Mouse (Mus musculus) MN1 (cell line): ENCODE measurements at regions not wholly inside any gene's neighbourhood (a gene's known extent, or its start where the extent isn't known, plus 50 kb on each side); places are given as distances from the start of the nearest gene placed in this dataset.

ENCODE experiments used
- DNase-seq: peaks from one replicate; pipeline ENCODE4 v3.0.0-alpha.2; 2016; ENCODE audit warnings: low spot score

- no peak for DNase-seq
Measured at GRCm38 (mm10) chr4:124241600-124241999, 323.8 kb upstream of the 4930535I16Rik start.

DNA sequence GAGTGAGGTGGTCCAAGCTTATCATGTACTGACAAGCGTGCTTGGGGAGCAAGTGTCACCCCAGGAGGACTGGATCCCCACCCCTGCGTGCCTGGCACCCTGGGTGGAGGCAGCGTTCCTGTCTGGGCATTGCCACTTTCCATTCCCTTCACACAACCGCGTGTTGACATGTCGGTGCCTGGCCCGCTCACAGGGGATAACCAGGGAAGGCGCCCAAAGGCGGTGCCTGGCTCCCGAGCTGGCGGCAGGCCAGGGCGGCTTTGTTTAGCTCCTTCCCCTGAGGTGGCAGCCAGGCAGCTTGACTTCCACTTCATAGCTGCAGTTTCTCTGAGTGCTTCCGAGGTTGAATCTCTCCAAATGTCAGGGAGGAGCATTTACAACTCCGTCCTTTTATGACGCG is 318.7 kb upstream of the 4930535I16Rik start:
- no peak for DNase-seq

- DNase-seq: no peak
Measured at GRCm38 (mm10) chr4:124228537-124228936, 310.7 kb upstream of the 4930535I16Rik start.

- no peak for DNase-seq
Measured at GRCm38 (mm10) chr4:124223646-124224500, 306.1 kb upstream of the 4930535I16Rik start.

DNA sequence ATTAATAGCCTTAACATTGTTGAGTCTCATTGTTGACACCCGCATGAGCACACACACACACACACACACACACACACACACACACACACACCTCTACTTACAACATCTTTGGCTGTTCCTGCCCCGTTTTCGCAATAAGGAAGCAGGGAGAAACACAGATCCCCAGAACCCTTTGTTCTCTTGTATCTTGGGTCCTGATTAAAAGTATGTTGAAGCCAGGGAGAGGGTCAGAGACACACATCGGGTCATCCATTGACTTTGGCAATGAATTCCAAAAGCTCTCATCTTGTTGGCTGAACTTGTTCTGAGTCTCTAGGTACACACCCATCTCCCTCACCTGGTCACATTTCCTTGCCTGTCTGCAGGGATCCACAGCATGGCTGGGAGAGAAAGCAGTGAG is 303.9 kb upstream of the 4930535I16Rik start:
- DNase-seq: no peak

DNA sequence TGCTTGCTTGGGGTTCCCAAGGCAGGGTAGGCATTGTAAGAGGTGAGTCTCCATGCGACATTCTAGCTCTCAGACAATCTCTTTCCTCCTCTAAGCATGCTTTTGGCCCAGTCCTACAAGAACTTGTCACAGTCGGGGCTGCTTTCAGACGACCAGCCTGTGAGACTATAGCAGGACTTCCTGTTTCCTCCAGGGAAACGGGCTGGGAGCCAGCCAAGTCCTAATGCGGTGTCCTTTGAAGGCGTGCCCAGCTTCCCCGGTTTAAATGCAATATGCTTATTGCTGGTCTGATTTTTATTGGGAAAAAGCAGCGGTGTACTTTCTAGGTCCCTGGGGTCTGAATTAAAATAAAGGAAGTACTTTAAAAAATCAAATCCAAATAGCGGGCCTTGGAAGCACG is 299.4 kb upstream of the 4930535I16Rik start:
- no peak for DNase-seq

GRCm38 (mm10) chr4:124216351-124216750 is 298.5 kb upstream of the 4930535I16Rik start:
- DNase-seq: no peak

- DNase-seq: no peak
Measured at GRCm38 (mm10) chr4:124215077-124215476, 297.3 kb upstream of the 4930535I16Rik start.

- no peak for DNase-seq
Measured at GRCm38 (mm10) chr4:124210103-124210502, 292.3 kb upstream of the 4930535I16Rik start.

GRCm38 (mm10) chr4:124206480-124206879 is 288.7 kb upstream of the 4930535I16Rik start:
- no peak for DNase-seq

DNA sequence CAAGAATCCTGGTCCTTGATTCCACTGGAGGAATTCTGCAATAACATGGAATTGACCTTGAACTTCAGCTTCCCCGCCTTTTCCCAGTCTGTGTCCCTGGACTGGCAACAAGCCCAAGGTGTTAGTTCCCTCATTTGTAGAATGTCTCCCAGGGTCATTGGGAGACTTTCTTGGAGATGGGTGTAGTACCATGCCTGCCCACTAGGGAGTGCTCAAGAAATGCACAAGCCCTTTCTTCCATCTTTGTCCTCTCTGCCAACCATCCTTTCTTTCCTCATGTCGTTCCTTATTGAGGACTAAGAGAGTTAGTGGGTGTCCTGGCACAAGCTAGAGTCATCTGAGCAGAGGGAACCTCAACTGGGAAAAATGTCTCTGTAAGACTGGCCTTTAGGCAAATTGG is 285.9 kb upstream of the 4930535I16Rik start:
- DNase-seq: no peak

- DNase-seq: no peak
Measured at GRCm38 (mm10) chr4:124199884-124200844, 282.3 kb upstream of the 4930535I16Rik start.

DNA sequence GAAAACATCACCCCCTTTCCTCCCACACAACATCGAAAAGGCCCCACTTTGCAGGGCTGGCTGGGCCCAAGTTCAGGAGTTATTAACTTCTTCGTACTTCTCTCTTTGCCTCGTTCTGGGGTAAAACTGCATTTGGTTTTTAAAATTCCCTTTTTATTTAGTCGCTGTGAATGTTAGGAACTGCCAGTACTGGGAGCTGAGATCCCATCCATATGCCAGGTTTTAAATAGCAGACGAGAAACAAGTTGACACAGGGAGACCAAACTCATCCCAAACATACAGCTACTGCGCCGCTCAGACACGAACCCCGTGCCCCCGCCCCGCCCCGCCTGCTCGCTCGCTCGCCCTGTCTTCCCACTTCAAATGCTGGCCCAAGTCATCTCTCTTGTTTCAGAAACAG is 281.0 kb upstream of the 4930535I16Rik start:
- no peak for DNase-seq

- DNase-seq: no peak
Measured at GRCm38 (mm10) chr4:124196711-124197110, 278.9 kb upstream of the 4930535I16Rik start.

DNA sequence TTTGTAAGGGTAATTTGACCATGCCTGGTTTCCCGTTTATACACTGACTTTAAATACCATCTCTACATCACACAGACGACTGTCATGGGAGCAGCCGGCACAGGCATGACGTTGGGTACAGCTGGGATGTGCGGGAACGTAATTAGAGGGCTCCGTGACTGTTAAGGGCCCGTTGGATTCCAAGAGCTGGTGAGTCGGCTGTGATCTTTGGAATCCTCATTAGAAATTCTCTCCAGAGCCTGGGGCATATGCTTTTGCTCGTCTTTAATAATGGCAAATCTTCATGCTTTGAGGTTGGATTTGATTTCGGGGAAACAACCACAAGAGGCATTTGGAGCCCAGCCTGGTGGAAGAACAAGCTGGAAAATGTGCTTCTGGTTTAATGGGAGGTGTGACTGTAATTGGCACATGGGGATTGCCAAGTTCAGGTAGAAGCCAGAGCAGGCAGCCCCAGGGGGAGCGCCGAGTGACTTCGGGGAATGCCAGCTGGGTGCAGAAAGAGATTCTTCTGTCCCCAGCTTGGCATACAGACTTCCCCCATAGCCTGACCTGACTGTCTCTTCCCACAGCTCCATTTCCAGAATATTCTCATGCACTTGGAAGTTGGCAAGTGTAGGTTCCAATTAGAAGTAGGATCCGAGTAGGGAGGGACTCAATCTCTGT is 275.4 kb upstream of the 4930535I16Rik start:
- DNase-seq: no peak

DNA sequence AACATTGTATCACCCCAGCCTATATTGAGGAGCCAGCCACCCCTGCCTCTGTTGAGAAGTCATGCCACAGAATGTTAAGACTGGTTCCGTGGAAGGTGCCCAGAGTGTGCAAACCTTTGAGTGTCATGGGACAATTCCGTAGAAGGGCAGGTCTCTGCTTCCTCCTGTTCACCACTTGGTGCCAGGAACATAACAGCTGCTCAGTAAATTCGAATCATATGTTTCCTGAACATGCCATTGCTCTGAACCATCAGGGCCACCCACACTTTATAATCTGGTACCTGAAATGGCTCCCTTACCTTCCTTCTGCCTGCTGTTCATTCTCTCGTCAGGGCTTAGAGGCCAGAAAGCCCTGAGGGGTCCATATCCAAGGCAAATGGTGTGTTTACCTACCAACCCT is 273.0 kb upstream of the 4930535I16Rik start:
- no peak for DNase-seq

GRCm38 (mm10) chr4:124189993-124190385 is 272.2 kb upstream of the 4930535I16Rik start:
- no peak for DNase-seq

DNA sequence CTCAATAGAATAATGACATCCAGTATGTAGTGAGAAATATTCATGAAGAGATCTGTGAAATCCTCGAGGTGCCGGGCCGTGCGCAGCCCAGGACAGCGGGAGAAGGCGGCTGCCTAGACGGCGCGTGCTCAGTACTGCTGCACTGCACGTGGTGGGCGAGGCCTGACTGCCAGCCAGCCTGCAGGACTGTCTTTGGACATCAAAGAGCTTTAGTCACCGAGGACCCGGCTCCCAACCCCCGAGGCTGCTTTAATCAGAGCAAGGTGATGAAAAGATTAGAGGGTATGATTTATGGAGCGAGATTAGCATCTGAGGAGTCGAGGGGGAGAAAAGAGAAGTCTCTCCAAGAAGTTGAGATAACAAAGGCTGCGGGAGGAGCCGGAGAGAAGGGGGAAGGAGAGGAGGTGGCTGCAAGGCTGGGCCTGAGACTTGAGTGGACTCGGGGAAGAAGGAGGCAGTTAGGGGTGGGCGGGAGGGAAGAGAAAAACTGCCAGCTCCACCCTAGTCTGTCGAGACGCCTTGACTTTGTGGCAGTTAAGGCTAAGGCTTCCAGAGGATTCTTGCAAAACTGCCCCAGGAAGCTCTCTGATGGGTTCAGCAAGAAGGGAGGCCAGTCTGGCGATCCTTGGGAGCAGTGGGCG is 271.6 kb upstream of the 4930535I16Rik start:
- no peak for DNase-seq

DNA sequence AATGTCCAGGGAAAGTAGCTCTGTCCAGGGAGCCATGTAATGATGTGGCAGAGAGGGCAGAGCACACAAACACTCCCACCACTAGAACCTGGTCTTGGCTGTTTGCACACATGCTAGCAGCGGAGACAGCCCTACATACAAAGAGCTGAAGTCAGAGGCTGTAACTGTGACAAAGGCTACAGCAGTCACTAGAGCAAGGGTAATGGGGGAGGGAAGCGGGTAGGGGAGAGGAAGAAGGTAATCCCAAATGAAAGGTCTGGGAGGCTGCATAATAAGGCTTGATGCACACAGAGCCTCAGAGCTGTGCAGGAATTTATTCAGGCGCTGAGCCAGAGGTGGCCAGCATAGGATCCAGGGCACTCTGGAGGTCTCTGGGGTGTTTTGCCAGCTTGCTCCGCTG is 269.3 kb upstream of the 4930535I16Rik start:
- no peak for DNase-seq

DNA sequence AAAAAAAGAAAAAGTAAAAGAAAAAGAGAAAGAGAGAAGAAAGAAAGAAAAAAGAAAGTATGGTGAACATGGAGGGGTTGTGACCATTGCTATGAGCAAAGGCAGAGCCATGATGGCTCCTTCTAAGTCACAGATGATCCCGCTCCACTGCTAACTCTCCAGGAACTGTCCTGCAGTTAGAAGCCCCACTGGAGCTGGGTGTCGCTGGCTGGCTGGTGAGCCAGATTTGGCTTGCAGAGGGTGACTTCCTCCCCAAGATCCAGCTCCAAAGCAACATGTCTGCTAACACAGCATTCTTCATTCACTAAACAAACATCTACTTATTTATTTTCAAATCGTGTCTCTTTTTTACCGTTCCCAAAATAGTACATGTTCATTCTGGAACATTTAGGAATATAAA is 263.5 kb upstream of the 4930535I16Rik start:
- no peak for DNase-seq

GRCm38 (mm10) chr4:124178401-124179018 is 260.7 kb upstream of the 4930535I16Rik start:
- no peak for DNase-seq
